Mouse (Mus musculus): Measurements from ENCODE around the gene Lbx2. TPM values are rescaled to one million over a fixed set of nuclear protein-coding genes. Genes with fewer than 3 reads are reported as not detected.

Gene Lbx2
- polyA plus RNA-seq, 2 experiments: 0.52 to 0.54 TPM

GRCm38 (mm10) chr6:83131469-83132034 lies 45.4 kb downstream of the Lbx2 start:
- H3K4me1 ChIP-seq (ENCODE audit: control insufficient read depth, insufficient read depth, low read length): peaks cover 11% of the 10 kb centered on the region
- H3K4me3 ChIP-seq (replicated peaks; ENCODE audit: low read length): no peak overlapping the region
- DNase-seq (ENCODE audit: low spot score): no peak
- H3K4me2 ChIP-seq (replicated peaks; ENCODE audit: low read depth, low read length, severe bottlenecking): no peak overlapping the region
- 70% methylated on average over 6 of the region's 6 CpGs for WGBS
- H3K9ac ChIP-seq (ENCODE audit: low read depth, low read length, severe bottlenecking): no peak overlapping the region
- no peak for TF ChIP-seq POLR2A (IDR thresholded peaks at IDR 0.05; ENCODE audit: borderline replicate concordance, extremely low read depth, insufficient read depth, insufficient read length)
- H3K36me3 ChIP-seq (ENCODE audit: control insufficient read depth, insufficient read depth, low read length): no peaks in the 10 kb centered on the region
- H3K9me3 ChIP-seq (ENCODE audit: control insufficient read depth, low read length): no peaks in the 10 kb centered on the region
- no peak overlapping the region for H3K27ac ChIP-seq (replicated peaks; ENCODE audit: low read depth, low read length)
- no peaks in the 10 kb centered on the region for H3K27me3 ChIP-seq (ENCODE audit: control insufficient read depth, insufficient read depth, low read length)
- ATAC-seq (ENCODE audit: low FRiP score, low read depth): no peak

GRCm38 (mm10) chr6:83132176-83132919 lies 46.2 kb downstream of the Lbx2 start:
- DNase-seq (ENCODE audit: low spot score) (no peak), ATAC-seq (ENCODE audit: low FRiP score, low read depth) (no peak)
- Histone ChIP-seq H3K27me3 (ENCODE audit: control insufficient read depth, insufficient read depth, low read length) (no peaks in the 10 kb centered on the region), H3K9ac (ENCODE audit: low read depth, low read length, severe bottlenecking) (no peak overlapping the region), H3K9me3 (ENCODE audit: control insufficient read depth, low read length) (no peaks in the 10 kb centered on the region), H3K4me2 (replicated peaks; ENCODE audit: low read depth, low read length, severe bottlenecking) (no peak overlapping the region), H3K4me1 (ENCODE audit: control insufficient read depth, insufficient read depth, low read length) (peaks cover 12% of the 10 kb centered on the region), H3K36me3 (ENCODE audit: control insufficient read depth, insufficient read depth, low read length) (no peaks in the 10 kb centered on the region), H3K4me3 (replicated peaks; ENCODE audit: low read length) (no peak overlapping the region), H3K27ac (replicated peaks; ENCODE audit: low read depth, low read length) (no peak overlapping the region)
- no peak for TF ChIP-seq POLR2A (IDR thresholded peaks at IDR 0.05; ENCODE audit: borderline replicate concordance, extremely low read depth, insufficient read depth, insufficient read length)
- 89% methylated on average over 9 of the region's 9 CpGs for WGBS

GRCm38 (mm10) chr6:83134226-83134625 lies 48.1 kb downstream of the Lbx2 start:
- H3K36me3 ChIP-seq (ENCODE audit: control insufficient read depth, insufficient read depth, low read length): no peaks in the 10 kb centered on the region; the same call in 1 of the 2 replicates
- H3K4me3 ChIP-seq (replicated peaks; ENCODE audit: low read length): no peak overlapping the region
- no peak for ATAC-seq (ENCODE audit: low FRiP score, low read depth)
- H3K9ac ChIP-seq (ENCODE audit: low read depth, low read length, severe bottlenecking): no peak overlapping the region
- no peak overlapping the region for H3K27ac ChIP-seq (replicated peaks; ENCODE audit: low read depth, low read length)
- no peaks in the 10 kb centered on the region for H3K27me3 ChIP-seq (ENCODE audit: control insufficient read depth, insufficient read depth, low read length)
- no peak overlapping the region for H3K4me2 ChIP-seq (replicated peaks; ENCODE audit: low read depth, low read length, severe bottlenecking)
- no peaks in the 10 kb centered on the region for H3K9me3 ChIP-seq (ENCODE audit: control insufficient read depth, low read length)
- no peak for DNase-seq (ENCODE audit: low spot score)
- WGBS: 77% methylated on average over 3 of the region's 3 CpGs
- no peak for TF ChIP-seq POLR2A (IDR thresholded peaks at IDR 0.05; ENCODE audit: borderline replicate concordance, extremely low read depth, insufficient read depth, insufficient read length)
- peaks cover 27% of the 10 kb centered on the region for H3K4me1 ChIP-seq (ENCODE audit: control insufficient read depth, insufficient read depth, low read length)

GRCm38 (mm10) chr6:83134951-83135513 lies 48.9 kb downstream of the Lbx2 start, which contains the start of gene Rtkn:
Rtkn (plus strand) TSS chr6:83135463.
- ATAC-seq (ENCODE audit: low FRiP score, low read depth) (no peak), DNase-seq (ENCODE audit: low spot score) (no peak)
- peaks cover 35% of the 10 kb centered on the region for H3K4me1 ChIP-seq (ENCODE audit: control insufficient read depth, insufficient read depth, low read length)
- H3K9ac ChIP-seq (ENCODE audit: low read depth, low read length, severe bottlenecking): peak within 1 kb of the TSS; percentile 90
- 58% methylated on average over 7 of the region's 7 CpGs for WGBS
- no peaks in the 10 kb centered on the region for H3K9me3 ChIP-seq (ENCODE audit: control insufficient read depth, low read length)
- peaks cover 2% of the 10 kb centered on the region for H3K36me3 ChIP-seq (ENCODE audit: control insufficient read depth, insufficient read depth, low read length)
- H3K27ac ChIP-seq (replicated peaks; ENCODE audit: low read depth, low read length): peak within 1 kb of the TSS; percentile 100
- H3K4me3 ChIP-seq (replicated peaks; ENCODE audit: low read length): peak within 1 kb of the TSS; percentile 61
- TF ChIP-seq POLR2A (IDR thresholded peaks at IDR 0.05; ENCODE audit: borderline replicate concordance, extremely low read depth, insufficient read depth, insufficient read length): no peak
- H3K4me2 ChIP-seq (replicated peaks; ENCODE audit: low read depth, low read length, severe bottlenecking): peak within 1 kb of the TSS; percentile 90
- H3K27me3 ChIP-seq (ENCODE audit: control insufficient read depth, insufficient read depth, low read length): no peaks in the 10 kb centered on the region

GRCm38 (mm10) chr6:83135571-83136161 lies 49.5 kb downstream of the Lbx2 start:
- 5% methylated on average over 37 of the region's 37 CpGs for WGBS
- peak; percentile 44 for DNase-seq (ENCODE audit: low spot score)
- H3K9ac ChIP-seq (ENCODE audit: low read depth, low read length, severe bottlenecking): peak overlapping the region; percentile 90
- H3K4me2 ChIP-seq (replicated peaks; ENCODE audit: low read depth, low read length, severe bottlenecking): peak overlapping the region; percentile 90
- no peaks in the 10 kb centered on the region for H3K27me3 ChIP-seq (ENCODE audit: control insufficient read depth, insufficient read depth, low read length)
- H3K27ac ChIP-seq (replicated peaks; ENCODE audit: low read depth, low read length): peak overlapping the region; percentile 100
- H3K9me3 ChIP-seq (ENCODE audit: control insufficient read depth, low read length): no peaks in the 10 kb centered on the region
- no peak for ATAC-seq (ENCODE audit: low FRiP score, low read depth)
- H3K4me3 ChIP-seq (replicated peaks; ENCODE audit: low read length): peak overlapping the region; percentile 61
- H3K4me1 ChIP-seq (ENCODE audit: control insufficient read depth, insufficient read depth, low read length): peaks cover 35% of the 10 kb centered on the region
- peaks cover 3% of the 10 kb centered on the region for H3K36me3 ChIP-seq (ENCODE audit: control insufficient read depth, insufficient read depth, low read length)
- 0 out of 2 replicates have a peak, but pooled peaks have one; percentile 28 for TF ChIP-seq POLR2A (IDR thresholded peaks at IDR 0.05; ENCODE audit: borderline replicate concordance, extremely low read depth, insufficient read depth, insufficient read length)

Measured in limb, embryonic 14.5 days (tissue).